Mouse (Mus musculus) embryonic facial prominence, embryonic 11.5 days (tissue): ENCODE results near the gene Cfap61. TPM values are rescaled to one million over a fixed set of nuclear protein-coding genes. Genes with fewer than 3 reads are reported as not detected.

Source experiments
- ATAC-seq: fragments of 200-750 bp; cut with Nextera tagmentation; replicated peaks from 2 replicates; pipeline ENCODE4 v1.8.0; 2017; ENCODE audit warnings: low read depth; ENCODE audit not compliant: insufficient number of reproducible peaks, low FRiP score, low TSS enrichment
- DNase-seq: peaks from one replicate; pipeline ENCODE4 v3.0.0-alpha.2; 2015; ENCODE audit warnings: low spot score
- H3K27ac ChIP-seq: fragments of 300-500 bp; sonication (generic); replicated peaks from 2 replicates; pipeline ENCODE4 v1.5.1; 2014; ENCODE audit warnings: mild to moderate bottlenecking, low read depth, low read length, control low read depth
- H3K27me3 ChIP-seq: fragments of 300-500 bp; sonication (generic); 2 replicates; pipeline ENCODE4 v1.6.1; 2014; ENCODE audit warnings: mild to moderate bottlenecking, low read length, moderate library complexity, mixed read lengths; ENCODE audit not compliant: control insufficient read depth, insufficient read depth
- H3K36me3 ChIP-seq: fragments of 300-500 bp; sonication (generic); replicated peaks from 2 replicates; pipeline ENCODE4 v1.6.1; 2014; ENCODE audit warnings: low read depth, mild to moderate bottlenecking, low read length, moderate library complexity, mixed read lengths; ENCODE audit not compliant: control insufficient read depth, insufficient read depth
- H3K4me1 ChIP-seq: fragments of 300-500 bp; sonication (generic); 2 replicates; pipeline ENCODE4 v1.6.1; 2014; ENCODE audit warnings: low read length, mixed read lengths; ENCODE audit not compliant: control insufficient read depth, insufficient read depth
- H3K4me2 ChIP-seq: fragments of 300-500 bp; sonication (generic); 2 replicates; pipeline ENCODE4 v1.6.1; 2014; ENCODE audit warnings: low read depth, mild to moderate bottlenecking, control low read depth, low read length, moderate library complexity
- H3K4me3 ChIP-seq: fragments of 300-500 bp; sonication (generic); 2 replicates; pipeline ENCODE4 v1.5.1; 2014; ENCODE audit warnings: low read depth, low read length, control low read depth
- H3K9ac ChIP-seq: fragments of 300-500 bp; sonication (generic); replicated peaks from 2 replicates; pipeline ENCODE4 v1.6.1; 2014; ENCODE audit warnings: mild to moderate bottlenecking, control low read depth, low read length
- H3K9me3 ChIP-seq: fragments of 300-500 bp; sonication (generic); replicated peaks from 2 replicates; pipeline ENCODE4 v1.6.1; 2016; ENCODE audit warnings: mild to moderate bottlenecking, low read length, inconsistent platforms, mixed read lengths; ENCODE audit not compliant: control insufficient read depth
- WGBS: fragments of 180-500 bp; shearing (Covaris S2); extraction: QIAGEN DNeasy Blood & Tissue Kit; methylation state at CpG from one replicate; pipeline ENCODE4 v1.1.7; 2014; 5-methylcytosine and 5-hydroxymethylcytosine counted together
- polyA plus RNA-seq: library from polyadenylated mRNA; unstranded; fragments of >200 nt; fragmentation: Nextera tagmentation; extraction: Ambion mirVana; gene quantifications from 2 replicates; pipeline ENCODE4 v1.2.1, GENCODE M21; 2014

The Cfap61 gene
- polyA plus RNA-seq, 1 experiment from 2014 or later = 0.38 TPM

- Histone ChIP-seq H3K9me3 (no peaks in the 10 kb centered on the region), H3K4me2 (no peak overlapping the region), H3K4me1 (no peaks in the 10 kb centered on the region), H3K27ac (no peak overlapping the region), H3K4me3 (no peak overlapping the region), H3K27me3 (no peaks in the 10 kb centered on the region), H3K36me3 (no peaks in the 10 kb centered on the region), H3K9ac (no peak overlapping the region)
- WGBS = 93% methylated on average over 4 of the region's 4 CpGs
- no peak for ATAC-seq
- DNase-seq = no peak
Measured at GRCm38 (mm10) chr2:146107980-146108379, 173.4 kb downstream of the Cfap61 start.

GRCm38 (mm10) chr2:146109921-146110320, 175.3 kb downstream of the Cfap61 start:
- 84% methylated on average over 9 of the region's 9 CpGs for WGBS
- H3K4me2 ChIP-seq = no peak overlapping the region
- ATAC-seq (no peak), DNase-seq (no peak)
- no peaks in the 10 kb centered on the region for H3K27me3 ChIP-seq
- H3K36me3 ChIP-seq = no peaks in the 10 kb centered on the region
- H3K4me1 ChIP-seq = no peaks in the 10 kb centered on the region
- no peak overlapping the region for H3K9ac ChIP-seq
- no peaks in the 10 kb centered on the region for H3K9me3 ChIP-seq
- no peak overlapping the region for H3K4me3 ChIP-seq
- no peak overlapping the region for H3K27ac ChIP-seq

GRCm38 (mm10) chr2:146116282-146116681, 181.7 kb downstream of the Cfap61 start:
- H3K4me3 ChIP-seq = no peak overlapping the region
- H3K4me1 ChIP-seq = no peaks in the 10 kb centered on the region
- DNase-seq (no peak), ATAC-seq (no peak)
- no peaks in the 10 kb centered on the region for H3K36me3 ChIP-seq
- H3K9ac ChIP-seq = no peak overlapping the region
- no peaks in the 10 kb centered on the region for H3K9me3 ChIP-seq
- H3K27me3 ChIP-seq = no peaks in the 10 kb centered on the region
- WGBS = 86% methylated on average over 6 of the region's 6 CpGs
- no peak overlapping the region for H3K27ac ChIP-seq
- H3K4me2 ChIP-seq = no peak overlapping the region

DNA sequence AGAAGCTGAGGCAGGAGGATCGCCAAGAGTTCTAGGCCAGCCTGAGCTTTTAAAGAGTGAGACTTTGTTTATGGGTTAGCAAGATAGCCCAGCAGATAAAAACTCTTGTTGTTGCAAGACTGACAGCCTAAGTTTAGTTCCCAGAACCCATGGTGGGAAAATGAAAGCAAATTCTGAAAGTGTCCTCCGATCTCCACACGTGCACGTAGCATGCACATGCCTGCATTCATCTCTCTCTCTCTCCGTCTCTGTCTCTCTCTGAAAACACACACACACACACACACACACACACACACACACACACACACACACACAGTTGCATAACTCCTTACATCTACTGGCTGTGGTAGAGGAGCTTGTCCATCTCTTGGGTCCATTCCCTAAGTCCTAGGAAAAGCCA, 182.1 kb downstream of the Cfap61 start:
- Histone ChIP-seq H3K9ac (no peak overlapping the region), H3K27me3 (no peaks in the 10 kb centered on the region), H3K9me3 (no peaks in the 10 kb centered on the region), H3K27ac (no peak overlapping the region), H3K36me3 (no peaks in the 10 kb centered on the region), H3K4me1 (no peaks in the 10 kb centered on the region), H3K4me2 (no peak overlapping the region), H3K4me3 (no peak overlapping the region)
- DNase-seq (no peak), ATAC-seq (no peak)
- WGBS = 94% methylated on average over 5 of the region's 5 CpGs

- WGBS = 41% methylated on average over 17 of the region's 17 CpGs
- no peaks in the 10 kb centered on the region for H3K27me3 ChIP-seq
- H3K4me2 ChIP-seq = no peak overlapping the region
- H3K27ac ChIP-seq = no peak overlapping the region
- no peaks in the 10 kb centered on the region for H3K36me3 ChIP-seq
- no peaks in the 10 kb centered on the region for H3K4me1 ChIP-seq
- DNase-seq = peak; percentile 48
- no peak overlapping the region for H3K9ac ChIP-seq
- H3K4me3 ChIP-seq = no peak overlapping the region
- peak; percentile 64 for ATAC-seq
- no peaks in the 10 kb centered on the region for H3K9me3 ChIP-seq
Measured at GRCm38 (mm10) chr2:146117191-146117914, 182.8 kb downstream of the Cfap61 start.

GRCm38 (mm10) chr2:146117915-146118403, 183.4 kb downstream of the Cfap61 start:
- Histone ChIP-seq H3K27ac (no peak overlapping the region), H3K9ac (no peak overlapping the region), H3K36me3 (no peaks in the 10 kb centered on the region), H3K4me2 (no peak overlapping the region), H3K4me1 (no peaks in the 10 kb centered on the region), H3K4me3 (no peak overlapping the region), H3K9me3 (no peaks in the 10 kb centered on the region), H3K27me3 (no peaks in the 10 kb centered on the region)
- ATAC-seq (peak; percentile 72), DNase-seq (no peak)
- WGBS = 21% methylated on average over 3 of the region's 3 CpGs

GRCm38 (mm10) chr2:146121551-146121950, 187.0 kb downstream of the Cfap61 start:
- Histone ChIP-seq H3K27me3 (no peaks in the 10 kb centered on the region), H3K4me2 (no peak overlapping the region), H3K9me3 (no peaks in the 10 kb centered on the region), H3K4me1 (no peaks in the 10 kb centered on the region), H3K27ac (no peak overlapping the region), H3K9ac (no peak overlapping the region), H3K4me3 (no peak overlapping the region), H3K36me3 (no peaks in the 10 kb centered on the region)
- no peak for DNase-seq
- 86% methylated on average over 7 of the region's 7 CpGs for WGBS
- no peak for ATAC-seq

- no peaks in the 10 kb centered on the region for H3K9me3 ChIP-seq
- no peak overlapping the region for H3K27ac ChIP-seq
- H3K27me3 ChIP-seq = no peaks in the 10 kb centered on the region
- H3K9ac ChIP-seq = no peak overlapping the region
- ATAC-seq (no peak), DNase-seq (no peak)
- H3K36me3 ChIP-seq = no peaks in the 10 kb centered on the region
- no peak overlapping the region for H3K4me3 ChIP-seq
- whole genome bisulfite sequencing = 83% methylated on average over 2 of the region's 2 CpGs
- no peak overlapping the region for H3K4me2 ChIP-seq
- H3K4me1 ChIP-seq = no peaks in the 10 kb centered on the region
Measured at GRCm38 (mm10) chr2:146125129-146125528, 190.5 kb downstream of the Cfap61 start.
